Mouse (Mus musculus) E14TG2a.4 (cell line): ENCODE data around the gene Gm45062.

Experiments used
- CTCF ChIP-seq: conservative IDR thresholded peaks from 2 replicates; pipeline ENCODE4 v1.5.1; 2014; ENCODE audit warnings: low read length
- POU5F1 ChIP-seq: IDR thresholded peaks from 2 replicates; pipeline ENCODE4 v1.6.1; 2014; ENCODE audit warnings: low read length, borderline replicate concordance

DNA sequence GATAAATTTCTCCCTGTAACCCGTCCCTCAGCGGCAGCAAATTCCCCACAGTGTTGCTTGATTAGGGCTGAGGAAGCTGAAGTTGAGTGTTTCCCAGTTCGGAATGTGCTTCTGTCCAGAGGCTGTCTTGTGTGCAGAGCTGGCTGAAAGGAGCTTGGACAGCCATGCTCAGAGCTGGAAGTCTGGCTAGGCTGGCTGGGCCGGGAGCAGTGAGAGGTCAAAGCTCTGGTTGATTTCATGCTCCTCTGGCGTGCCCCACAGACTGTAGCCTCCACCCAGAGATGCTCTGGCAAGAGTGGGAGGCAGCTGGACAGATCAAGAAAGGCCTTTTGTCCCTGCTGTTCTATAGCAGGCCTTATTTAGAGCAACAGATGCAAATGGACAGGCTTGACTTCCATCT is 187.5 kb downstream of the Gm45062 start:
- no peak for TF ChIP-seq CTCF
- TF ChIP-seq POU5F1, result no peak
